Comparison of ENCODE assay signal across 8 mouse cellular contexts in genomic region chr10:79712499-79713126, GRCm38 (mm10). TPM values are rescaled to one million over a fixed set of nuclear protein-coding genes. Genes with fewer than 3 reads are reported as not detected.
A peak's percentile ranks its signal among the peaks of the same experiment; 100 is the strongest.
DNase-seq lines count a peak whose midpoint lies in the region; ATAC-seq lines count a peak whose summit lies in the region.

No protein-coding gene starts in this region.

- peak; percentile 90 for ATAC-seq in liver, embryonic 15.5 days (ENCODE audit: insufficient read depth)

- peaks cover 52% of the 10 kb centered on the region for H3K36me3 ChIP-seq in liver, embryonic 15.5 days (replicated peaks)

- whole genome bisulfite sequencing in liver, embryonic 15.5 days (ENCODE audit: insufficient replicate concordance), result 16% methylated on average over 4 of the region's 6 CpGs

- DNase-seq in CD4-positive helper T cell, adult 2 months (ENCODE audit: low read depth, low spot score), result peak; percentile 69
- DNase-seq in WW6 (ENCODE audit: low read depth, low spot score), result peak; percentile 58
- peak; percentile 88 for DNase-seq in embryo, embryonic 10 days (ENCODE audit: low spot score)
- peak; percentile 72 for DNase-seq in heart, adult 8-10 months (ENCODE audit: low spot score)
- DNase-seq in kidney, postnatal 10 days, result peak; percentile 89
- peak; percentile 90 for DNase-seq in retina, embryonic 14.5 days (ENCODE audit: low spot score)
- peak; percentile 71 for DNase-seq in thymus, postnatal 25 days

- H3K9ac ChIP-seq in liver, embryonic 15.5 days, result peak overlapping the region; percentile 37; the same call in 1 of the 2 replicates

- H3K27me3 ChIP-seq in liver, embryonic 15.5 days, result peaks cover 40% of the 10 kb centered on the region

- H3K4me2 ChIP-seq in liver, embryonic 15.5 days, result peak overlapping the region; percentile 61

- peak overlapping the region; percentile 24 for H3K4me3 ChIP-seq in liver, embryonic 15.5 days (replicated peaks)

- peak overlapping the region; percentile 95 for H3K27ac ChIP-seq in liver, embryonic 15.5 days (replicated peaks)

- H3K9me3 ChIP-seq in liver, embryonic 15.5 days (replicated peaks), result no peaks in the 10 kb centered on the region

- peaks cover 77% of the 10 kb centered on the region for H3K4me1 ChIP-seq in liver, embryonic 15.5 days (replicated peaks)

RNA-seq across cellular contexts. Expression of gene Hcn2, which starts 3.8 kb away (rescaled TPM):
- total RNA-seq in heart, adult 8-10 months (2022), result 10 to 100 TPM; 13.7 to 16.7 (median 15.1) TPM
- polyA plus RNA-seq in liver, embryonic 15.5 days (2015; fragmentation: Nextera tagmentation; extraction: Ambion mirVana), result 0.02 TPM in 1 of 2 replicates, not detected in the other

RNA-seq across cellular contexts. Expression of gene Bsg, which starts 8.3 kb away (rescaled TPM):
- 1,000 to 10,000 TPM; 1,424 to 1,552 (median 1,533) TPM for total RNA-seq in heart, adult 8-10 months (2022)
- 980 and 1,043 TPM in 2 replicates for polyA plus RNA-seq in liver, embryonic 15.5 days (2015; fragmentation: Nextera tagmentation; extraction: Ambion mirVana)

RNA-seq across cellular contexts. Expression of gene Gzmm, which starts 23.8 kb away (rescaled TPM):
- 1 to 10 TPM; 7.6 to 9.0 (median 8.3) TPM for total RNA-seq in heart, adult 8-10 months (2022)
- 0.15 and 0.37 TPM in 2 replicates for polyA plus RNA-seq in liver, embryonic 15.5 days (2015; fragmentation: Nextera tagmentation; extraction: Ambion mirVana)

RNA-seq across cellular contexts. Expression of gene Cdc34, which starts 30.6 kb away (rescaled TPM):
- 100 to 1,000 TPM; 201 to 230 (median 213) TPM for total RNA-seq in heart, adult 8-10 months (2022)
- 105 and 107 TPM in 2 replicates for polyA plus RNA-seq in liver, embryonic 15.5 days (2015; fragmentation: Nextera tagmentation; extraction: Ambion mirVana)

RNA-seq across cellular contexts. Expression of gene Polrmt, which starts 33.8 kb away (rescaled TPM):
- total RNA-seq in heart, adult 8-10 months (2022), result 10 to 100 TPM; 41.1 to 54.7 (median 47.0) TPM
- polyA plus RNA-seq in liver, embryonic 15.5 days (2015; fragmentation: Nextera tagmentation; extraction: Ambion mirVana), result 15.6 and 17.7 TPM in 2 replicates

Comparison
In these comparisons a context has a peak if more than half of its experiments do, and no peak if none do; other contexts are left out.
1. Peak in every context shown above with its lines: DNase-seq, ATAC-seq, H3K4me3 ChIP-seq and H3K27ac ChIP-seq.